Mouse (Mus musculus) liver, embryonic 13.5 days (tissue): Measurements from ENCODE around the gene Kif3c. TPM values are rescaled to one million over a fixed set of nuclear protein-coding genes. Genes with fewer than 3 reads are reported as not detected.

Source experiments
- ATAC-seq: fragments of 200-750 bp; cut with Nextera tagmentation; 2 replicates; pipeline ENCODE4 v1.8.0; 2017; ENCODE audit warnings: low read depth, mild to moderate bottlenecking, moderate number of reproducible peaks, moderate library complexity
- DNase-seq: peaks from one replicate; pipeline ENCODE4 v3.0.0; 2022
- H3K27ac ChIP-seq: fragments of 300-500 bp; sonication (generic); 2 replicates; pipeline ENCODE4 v1.5.1; 2015; ENCODE audit warnings: moderate library complexity, mild to moderate bottlenecking, inconsistent platforms
- H3K27me3 ChIP-seq: fragments of 300-500 bp; sonication (generic); 2 replicates; pipeline ENCODE4 v1.6.1; 2015; ENCODE audit warnings: mild to moderate bottlenecking, inconsistent platforms
- H3K36me3 ChIP-seq: fragments of 300-500 bp; sonication (generic); 2 replicates; pipeline ENCODE4 v1.6.1; 2015; ENCODE audit warnings: mild to moderate bottlenecking, inconsistent platforms
- H3K4me1 ChIP-seq: fragments of 300-500 bp; sonication (generic); replicated peaks from 2 replicates; pipeline ENCODE4 v1.6.1; 2015; ENCODE audit warnings: inconsistent platforms
- H3K4me2 ChIP-seq: fragments of 300-500 bp; sonication (generic); 2 replicates; pipeline ENCODE4 v1.6.1; 2015; ENCODE audit warnings: inconsistent platforms, mild to moderate bottlenecking, moderate library complexity
- H3K4me3 ChIP-seq: fragments of 300-500 bp; sonication (generic); replicated peaks from 2 replicates; pipeline ENCODE4 v1.5.1; 2015; ENCODE audit warnings: mild to moderate bottlenecking, inconsistent platforms
- H3K9ac ChIP-seq: fragments of 300-500 bp; sonication (generic); 2 replicates; pipeline ENCODE4 v1.6.1; 2015; ENCODE audit warnings: mild to moderate bottlenecking, inconsistent platforms
- H3K9me3 ChIP-seq: fragments of 300-500 bp; sonication (generic); replicated peaks from 2 replicates; pipeline ENCODE4 v1.6.1; 2016; ENCODE audit warnings: inconsistent platforms
- WGBS: fragments of 180-500 bp; shearing (Covaris S2); methylation state at CpG from one replicate; pipeline ENCODE4 v1.1.7; 2015; ENCODE audit not compliant: insufficient replicate concordance; 5-methylcytosine and 5-hydroxymethylcytosine counted together
- polyA plus RNA-seq: library from polyadenylated mRNA; unstranded; fragments of >200 nt; fragmentation: Nextera tagmentation; extraction: Ambion mirVana; gene quantifications from 2 replicates; pipeline ENCODE4 v1.2.1, GENCODE M21; 2015

Gene Kif3c
- polyA plus RNA-seq, 1 experiment from 2014 or later: 1.0 TPM

GRCm38 (mm10) chr12:3440916-3441315 lies 76.0 kb downstream of the Kif3c start:
- Histone ChIP-seq H3K36me3 (peaks cover 17% of the 10 kb centered on the region), H3K27me3 (no peaks in the 10 kb centered on the region), H3K4me1 (peaks cover 18% of the 10 kb centered on the region), H3K9me3 (no peaks in the 10 kb centered on the region), H3K4me2 (no peak overlapping the region), H3K27ac (no peak overlapping the region), H3K9ac (no peak overlapping the region), H3K4me3 (no peak overlapping the region)
- DNase-seq (no peak), ATAC-seq (no peak)
- WGBS: 71% methylated on average over 2 of the region's 2 CpGs

GRCm38 (mm10) chr12:3441361-3441760 lies 76.4 kb downstream of the Kif3c start:
- Histone ChIP-seq H3K36me3 (peaks cover 17% of the 10 kb centered on the region), H3K9ac (no peak overlapping the region), H3K9me3 (no peaks in the 10 kb centered on the region), H3K27ac (no peak overlapping the region), H3K27me3 (no peaks in the 10 kb centered on the region), H3K4me2 (no peak overlapping the region), H3K4me3 (no peak overlapping the region), H3K4me1 (peaks cover 16% of the 10 kb centered on the region)
- 36% methylated on average over 5 of the region's 5 CpGs for WGBS
- no peak for ATAC-seq
- no peak for DNase-seq

DNA sequence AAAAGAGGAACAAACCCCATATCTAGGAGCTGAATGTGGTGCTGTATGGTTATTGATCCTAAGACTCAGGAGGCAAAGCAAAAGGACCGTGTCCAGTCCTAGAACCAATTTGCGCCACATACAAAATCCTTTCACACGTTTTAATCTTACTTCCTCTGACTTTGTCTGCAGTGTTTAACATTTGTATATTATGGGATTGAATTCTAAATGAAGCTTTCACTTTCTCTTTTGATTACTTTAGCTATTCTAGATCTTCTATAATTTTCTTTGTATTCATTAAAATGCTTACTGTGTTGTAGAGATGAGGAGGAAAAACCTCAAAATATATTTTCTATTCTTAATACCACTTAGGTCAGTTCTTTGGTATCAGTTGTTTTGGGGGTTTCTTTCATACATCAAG lies 88.6 kb downstream of the Kif3c start:
- Histone ChIP-seq H3K9ac (no peak overlapping the region), H3K27ac (no peak overlapping the region), H3K9me3 (no peaks in the 10 kb centered on the region), H3K4me1 (no peaks in the 10 kb centered on the region), H3K4me2 (no peak overlapping the region), H3K4me3 (no peak overlapping the region), H3K36me3 (peaks cover 56% of the 10 kb centered on the region), H3K27me3 (no peaks in the 10 kb centered on the region)
- no peak for ATAC-seq
- 85% methylated on average over 3 of the region's 3 CpGs for WGBS
- DNase-seq: no peak

Other genes with a start within 250 kb of the Kif3c start
- 47.9 and 57.3 TPM in 2 replicates for gene Rab10, start 55.2 kb upstream of the Kif3c start, polyA plus RNA-seq
- 9.6 and 12.3 TPM in 2 replicates for gene Asxl2, start 61.7 kb downstream of the Kif3c start, polyA plus RNA-seq
- gene Dtnb, start 207.2 kb downstream of the Kif3c start, polyA plus RNA-seq: 16.3 and 17.4 TPM in 2 replicates